Mouse (Mus musculus) CD4-positive, CD25-positive, alpha-beta regulatory T cell (primary cell): Measurements from ENCODE around the gene Olfr1316. TPM values are rescaled to one million over a fixed set of nuclear protein-coding genes. Genes with fewer than 3 reads are reported as not detected.

ENCODE experiments used
- polyA plus RNA-seq: library from polyadenylated mRNA; unstranded; fragments of 100-300 nt; shearing (Covaris generic); gene quantifications from one replicate; pipeline ENCODE4 v1.2.1, GENCODE M21; 2017

Gene Olfr1316
- not detected for polyA plus RNA-seq

GRCm38 (mm10) chr2:112134877-112135276 lies at the start of gene Olfr1316:
Olfr1316 (minus strand) TSS chr2:112134977.

GRCm38 (mm10) chr2:112153898-112154297 lies 19.1 kb upstream of the Olfr1316 start, which contains the start of gene Olfr1318:
Olfr1318 (plus strand) TSS chr2:112154198.

DNA sequence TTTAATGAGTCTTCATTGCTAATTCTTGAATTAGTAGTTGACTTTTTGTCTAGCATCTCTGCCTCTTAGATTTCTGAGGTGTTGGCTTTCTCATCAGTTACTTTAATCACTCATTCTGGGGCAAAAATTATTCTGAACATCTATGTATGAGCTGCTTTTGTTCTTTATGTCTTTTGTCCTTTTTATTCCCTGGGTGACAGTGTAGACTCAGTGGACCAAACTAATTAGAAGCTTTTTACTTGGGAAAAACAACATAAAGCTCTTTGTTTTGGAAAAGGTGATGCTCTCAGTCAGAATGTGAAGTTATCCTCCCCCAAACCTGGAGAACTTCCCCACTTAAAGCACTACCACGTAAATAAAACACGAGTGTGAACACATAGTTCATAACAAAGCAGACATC lies 5.3 kb upstream of the Olfr1316 start, which contains the start of gene Olfr1317:
Gene Olfr1317, plus strand, starts transcription at position 301 of the 400 bp plus-strand sequence.

DNA sequence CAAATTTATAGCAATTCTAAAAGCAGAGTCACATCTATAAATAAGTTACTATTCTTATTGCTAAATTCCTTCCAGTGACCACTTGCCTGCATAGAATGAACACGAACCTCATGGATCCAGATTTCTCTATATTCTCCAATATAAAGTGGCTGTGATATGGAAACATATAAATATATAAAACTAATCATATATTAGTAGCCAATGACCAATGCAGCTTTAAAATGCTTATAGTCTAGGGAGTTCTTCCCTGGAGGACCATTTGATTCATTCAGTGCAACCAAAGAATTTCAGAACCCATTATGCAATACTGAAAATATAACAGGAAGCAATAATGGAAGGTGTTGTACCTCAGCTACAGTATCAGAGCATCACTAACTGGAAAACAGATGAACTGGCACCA lies 19.4 kb downstream of the Olfr1316 start, which contains the start of gene Olfr1315-ps1:
Gene Olfr1315-ps1, minus strand, starts transcription at position 101 of the 400 bp plus-strand sequence.

DNA sequence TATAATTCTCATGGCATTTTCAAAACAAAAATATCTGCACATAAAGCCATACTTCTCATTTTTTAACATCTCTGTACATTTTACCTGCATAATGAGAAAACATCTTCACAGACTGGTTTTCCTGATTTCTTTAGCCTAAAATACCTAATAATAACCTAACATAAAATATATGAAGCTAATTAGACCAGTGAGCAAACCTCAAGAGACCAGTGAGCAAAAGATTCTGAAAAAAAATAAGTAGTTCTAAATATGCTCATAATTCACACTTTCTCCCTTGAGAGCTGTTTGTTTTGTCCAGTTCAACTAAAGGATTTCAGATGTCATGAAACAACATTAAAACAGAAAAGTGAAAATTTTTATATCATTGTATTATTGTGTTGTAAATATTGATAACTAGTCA lies 38.1 kb downstream of the Olfr1316 start, which contains the start of gene Olfr1314:
Gene Olfr1314, minus strand, starts transcription at position 101 of the 400 bp plus-strand sequence.

DNA sequence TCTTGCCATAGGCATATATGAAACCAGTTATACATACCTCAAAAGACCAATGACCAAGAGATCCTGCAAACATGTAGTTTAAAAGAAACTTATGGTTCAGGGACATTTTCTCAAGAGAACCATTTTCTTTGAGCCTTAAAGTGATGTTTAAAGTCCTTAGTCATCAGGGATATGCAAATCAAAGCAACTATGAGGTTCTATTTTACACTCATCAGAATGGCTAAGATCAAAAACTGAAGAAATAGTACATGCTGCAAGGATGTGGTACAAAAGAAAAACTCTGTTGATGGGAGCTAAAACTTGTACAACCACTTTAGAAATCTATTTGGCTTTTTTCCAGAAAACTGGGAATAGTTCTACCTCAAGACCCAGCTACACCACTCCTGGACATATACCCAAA lies 57.0 kb downstream of the Olfr1316 start, which contains the start of gene Olfr1313:
Gene Olfr1313, minus strand, starts transcription at position 101 of the 400 bp plus-strand sequence.

Other genes starting within 250 kb of the Olfr1316 start
- not detected for gene Olfr1306, start 218.7 kb downstream of the Olfr1316 start, polyA plus RNA-seq
- gene Olfr1307, start 185.5 kb downstream of the Olfr1316 start, polyA plus RNA-seq: 0.04 TPM
- gene Olfr1308, start 170.0 kb downstream of the Olfr1316 start, polyA plus RNA-seq: not detected
- not detected for gene Olfr1309, start 144.7 kb downstream of the Olfr1316 start, polyA plus RNA-seq
- gene Olfr1310, start 122.3 kb downstream of the Olfr1316 start, polyA plus RNA-seq: not detected
- gene Olfr1311, start 110.6 kb downstream of the Olfr1316 start, polyA plus RNA-seq: not detected
- not detected for gene Olfr1312, start 84.7 kb downstream of the Olfr1316 start, polyA plus RNA-seq
- not detected for gene Olfr1313, start 57.1 kb downstream of the Olfr1316 start, polyA plus RNA-seq
- not detected for gene Olfr1314, start 38.2 kb downstream of the Olfr1316 start, polyA plus RNA-seq
- not detected for gene Olfr1315-ps1, start 19.5 kb downstream of the Olfr1316 start, polyA plus RNA-seq
- not detected for gene Olfr1317, start 5.4 kb upstream of the Olfr1316 start, polyA plus RNA-seq
- not detected for gene Olfr1318, start 19.2 kb upstream of the Olfr1316 start, polyA plus RNA-seq
- 95.5 TPM for gene Lpcat4, start 104.5 kb upstream of the Olfr1316 start, polyA plus RNA-seq
- gene Nutm1, start 124.3 kb upstream of the Olfr1316 start, polyA plus RNA-seq: 0.06 TPM
- gene Nop10, start 126.9 kb upstream of the Olfr1316 start, polyA plus RNA-seq: 155 TPM
- 86.8 TPM for gene Slc12a6, start 130.8 kb upstream of the Olfr1316 start, polyA plus RNA-seq
- gene Gm21985, start 131.3 kb upstream of the Olfr1316 start, polyA plus RNA-seq: not detected
- gene Emc4, start 233.1 kb upstream of the Olfr1316 start, polyA plus RNA-seq: 93.7 TPM
- gene Katnbl1, start 244.2 kb upstream of the Olfr1316 start, polyA plus RNA-seq: 25.3 TPM